Mouse (Mus musculus): ENCODE measurements around the gene Olfr1132.
"Not testable (repeated sequence)": the region's sequence is repeated elsewhere in the genome, so short reads cannot be mapped to it uniquely, and the experiment has no call there.

DNA sequence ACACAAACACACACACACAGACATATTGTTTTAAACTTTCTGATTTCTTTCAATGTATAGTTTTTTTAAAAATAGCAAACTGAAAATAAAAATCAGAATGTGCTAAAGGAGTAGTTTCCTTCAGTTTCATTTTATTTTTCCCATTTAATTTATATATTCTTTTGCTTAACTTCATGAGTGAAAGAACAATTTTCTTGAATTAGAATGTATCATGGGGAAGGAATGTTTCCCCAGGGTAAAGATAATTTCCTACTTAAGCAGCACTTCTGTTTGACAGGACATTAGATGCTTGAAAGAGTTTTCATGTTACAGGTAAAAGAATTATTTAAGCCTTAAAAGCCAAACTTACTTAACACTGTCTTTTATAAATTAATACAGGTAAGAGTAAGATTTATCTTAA is 31.4 kb downstream of the Olfr1132 start, which contains the start of gene Olfr1130:
- not testable (repeated sequence) for TF ChIP-seq CTCF, EP300 (IDR thresholded peaks at IDR 0.05)

Data from lung, postnatal 0 days (tissue).